Mouse (Mus musculus) left cerebral cortex, postnatal 25 days (tissue): ENCODE measurements at regions not wholly inside any gene's neighbourhood (a gene's known extent, or its start where the extent isn't known, plus 50 kb on each side); places are given as distances from the start of the nearest gene placed in this dataset.

ENCODE experiments used
- DNase-seq, 2 experiments: peaks; one replicate each; pipeline ENCODE4 v3.0.0; 2022; ENCODE audit warnings: low spot score in 2 of 2, mixed read lengths in 1 of 2
- intact Hi-C: fragments of 180-260 bp; cut with DNase I; formaldehyde crosslinking; loops from one replicate; pipeline ENCODE4 v1.15.1; 2025

DNA sequence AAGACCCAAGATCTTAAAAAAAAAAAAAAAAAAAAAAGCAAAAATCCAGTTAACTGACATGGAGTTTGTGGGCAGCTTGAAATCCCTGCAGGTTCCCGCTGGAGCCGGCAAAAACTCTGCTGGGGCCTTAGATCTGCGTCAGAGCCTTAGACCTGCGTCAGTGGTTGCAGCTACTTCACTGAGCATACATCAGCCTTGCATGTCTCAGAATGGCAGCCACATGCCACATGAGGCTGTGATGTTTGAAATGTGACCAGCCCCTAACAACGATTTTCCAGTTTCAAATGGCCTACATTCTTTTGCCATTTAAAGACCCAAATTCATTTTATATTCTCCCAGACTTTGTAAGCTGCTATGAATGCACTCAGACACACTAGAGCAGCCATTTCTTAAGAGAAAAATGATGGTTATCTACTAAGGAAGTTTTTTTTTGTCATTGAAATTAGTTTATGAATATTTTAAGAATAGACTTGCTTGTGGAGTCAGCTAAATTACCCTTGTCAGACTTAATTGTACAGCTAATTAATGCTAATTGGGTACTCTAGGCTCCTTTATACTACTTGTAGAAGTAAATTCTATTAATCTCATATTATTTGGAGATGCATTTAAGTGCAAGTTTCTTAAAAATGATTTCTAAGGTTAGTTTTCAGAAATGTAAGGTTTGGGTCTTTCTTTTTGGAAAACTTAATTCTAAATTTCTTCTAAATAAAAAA is 70.8 kb downstream of the Toporsl start:
- no peak for DNase-seq
- intact Hi-C loops = no loop called here

DNA sequence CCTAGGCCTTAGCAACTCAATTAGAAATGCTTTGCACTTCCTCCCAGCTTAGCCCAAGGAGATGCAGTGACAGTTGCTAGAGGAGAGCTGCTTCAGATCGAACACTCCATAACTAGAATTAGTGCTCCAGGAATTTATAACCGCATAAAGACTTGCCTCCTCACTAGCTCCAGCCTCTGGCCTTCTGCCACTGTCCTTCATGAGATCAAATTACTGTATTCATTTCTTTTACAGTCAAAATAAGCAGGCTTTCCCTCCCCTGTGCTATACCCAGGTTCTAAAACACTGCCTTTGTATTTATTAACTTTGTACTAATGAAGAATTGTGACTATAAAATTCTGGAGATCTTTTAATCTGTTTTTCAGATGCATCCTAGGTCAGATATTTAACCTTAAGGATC is 104.8 kb upstream of the Olfr275 start:
- DNase-seq = no peak
- intact Hi-C loops = no loop called here

- intact Hi-C loops = loop anchor here (5.0 to 10.0 kb wide), 2 partner anchors 401 to 574 kb away; no protein-coding TSS in a partner anchor
- DNase-seq = no peak
These were observed 88.2 kb upstream of the Olfr275 start for GRCm38 (mm10) chr4:52726203-52726602.

DNA sequence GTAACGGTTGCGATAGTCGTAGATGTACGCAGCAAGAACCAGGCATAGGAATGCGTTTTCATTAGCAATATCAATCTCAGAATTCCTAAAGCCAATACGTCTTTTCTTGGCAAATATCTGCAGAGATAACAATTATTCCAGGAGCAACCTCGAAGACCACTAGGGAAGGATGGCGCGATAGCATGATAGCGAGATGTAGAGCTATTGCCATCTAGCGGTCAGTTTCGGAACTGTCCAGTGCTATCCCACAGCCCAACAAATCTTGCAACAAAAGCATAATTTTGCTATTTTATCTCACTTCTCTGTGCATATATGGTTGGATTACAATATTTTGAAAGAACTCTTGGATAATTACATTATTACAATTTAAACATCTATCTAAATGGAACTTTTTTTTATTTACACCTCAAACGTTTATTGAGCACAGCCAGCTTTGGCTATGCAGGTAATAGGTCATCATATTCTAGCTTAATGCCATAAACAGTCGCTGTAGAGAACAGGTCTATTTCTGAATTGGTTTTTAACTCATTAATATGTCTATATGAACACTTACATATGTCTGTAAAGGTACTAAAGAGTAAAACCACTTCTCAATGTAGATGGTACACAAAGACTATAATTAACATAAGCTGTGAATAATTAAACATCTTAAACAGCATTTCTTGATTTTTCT is 87.6 kb upstream of the Olfr275 start:
- intact Hi-C loops = loop anchor here (5.0 to 10.0 kb wide), 2 partner anchors 402 to 574 kb away; no protein-coding TSS in a partner anchor
- peak; percentile 76 to 80 for DNase-seq

DNA sequence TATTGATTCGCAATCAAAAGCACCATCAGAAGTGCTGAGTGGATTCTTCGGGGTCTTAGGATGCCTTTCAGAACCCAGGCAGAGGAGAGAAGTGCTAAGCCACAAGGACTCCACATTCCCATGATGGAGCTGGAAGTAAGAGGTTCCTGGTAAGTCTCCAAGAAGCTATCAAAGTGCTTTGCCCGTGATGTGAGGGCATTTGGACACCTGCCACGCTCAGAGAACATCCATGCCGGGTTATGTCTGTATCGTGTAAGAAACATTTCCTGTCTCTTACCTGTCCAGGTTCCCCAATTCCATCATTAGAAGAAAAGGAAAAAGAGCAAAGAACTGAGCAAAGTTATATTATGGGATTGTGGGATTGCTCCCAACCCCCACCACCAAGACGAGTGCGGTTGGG is 81.3 kb upstream of the Olfr275 start:
- no peak for DNase-seq
- intact Hi-C loops = no loop called here

DNA sequence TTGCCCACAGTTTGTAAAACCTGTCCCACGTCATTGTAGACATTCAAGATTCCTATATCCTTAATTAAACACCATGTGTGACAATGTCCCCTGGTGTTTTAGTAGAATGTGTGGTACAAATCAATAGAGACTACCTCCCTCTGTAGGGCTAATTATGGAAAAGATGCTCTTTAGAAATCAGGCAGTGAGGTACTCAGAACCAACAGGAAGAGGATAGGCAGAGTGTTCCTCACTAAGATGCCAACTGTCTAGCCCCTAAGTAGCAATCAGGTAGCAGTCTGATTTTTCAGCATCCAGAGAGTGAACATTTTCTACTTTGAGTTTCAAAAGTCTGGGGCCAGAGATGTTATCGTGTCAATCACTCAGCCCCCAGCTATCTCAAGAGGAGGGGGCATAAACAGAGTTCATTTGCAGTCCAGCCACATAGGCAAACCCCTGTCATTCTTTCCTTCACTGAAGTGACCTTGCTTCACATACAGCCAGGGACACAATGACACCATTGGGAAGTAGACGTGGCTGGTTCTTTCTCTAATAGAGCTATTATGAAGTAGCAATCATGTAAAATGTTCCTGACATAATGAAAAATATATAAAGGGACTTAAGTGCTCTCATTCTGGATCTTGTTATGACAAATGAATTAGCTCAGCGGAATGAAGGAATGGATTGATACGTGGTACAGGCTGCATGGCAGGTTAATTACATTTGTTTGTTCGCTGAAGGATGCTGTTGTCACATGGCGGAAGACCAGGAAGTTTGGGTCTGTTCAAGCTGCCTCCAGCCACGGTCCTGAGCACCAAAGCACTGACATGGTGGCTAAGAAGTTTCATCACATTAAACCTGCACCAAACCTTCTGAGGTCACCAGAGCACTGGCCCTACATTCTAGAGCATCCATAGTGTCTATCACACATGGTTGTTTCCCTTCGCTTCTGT is 74.6 kb upstream of the Olfr275 start:
- intact Hi-C loops = no loop called here

GRCm38 (mm10) chr4:52752838-52753509 is 61.4 kb upstream of the Olfr275 start:
- intact Hi-C loops = no loop called here
- DNase-seq = no peak

More for the DNA sequence above, 74.6 kb upstream of the Olfr275 start:
- DNase-seq = no peak
